Mouse (Mus musculus): ENCODE results near the gene Cylc2. TPM values are rescaled to one million over a fixed set of nuclear protein-coding genes. Genes with fewer than 3 reads are reported as not detected.

Gene Cylc2
- polyA plus RNA-seq (2015; fragmentation: Nextera tagmentation; extraction: Ambion mirVana), result not detected in 2 replicates

DNA sequence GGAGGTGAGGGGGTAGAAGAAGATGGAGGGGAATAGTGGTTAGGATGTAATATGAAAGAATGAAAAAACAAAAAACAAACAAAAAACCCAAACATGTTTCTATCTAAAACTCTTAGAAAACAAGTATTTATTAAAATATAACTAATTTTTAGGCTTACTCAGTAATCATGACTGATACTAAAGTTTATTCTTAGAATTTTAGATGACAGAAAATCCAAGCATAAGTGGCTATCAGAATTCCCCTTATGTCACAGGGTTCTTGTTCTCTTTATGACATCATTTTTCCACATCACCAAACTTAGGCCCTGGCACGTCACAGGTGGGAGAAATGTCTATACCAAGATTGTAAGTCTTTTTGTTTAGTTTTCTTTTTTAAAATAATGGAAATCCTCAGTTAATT is at the start of gene Cylc2:
Cylc2 (plus strand) TSS at position 301 of the 400 bp plus-strand sequence.
- Histone ChIP-seq H3K36me3 (no peaks in the 10 kb centered on the region), H3K27ac (replicated peaks) (no peak within 1 kb of the TSS), H3K9me3 (no peaks in the 10 kb centered on the region), H3K4me1 (replicated peaks) (no peaks in the 10 kb centered on the region), H3K4me2 (no peak within 1 kb of the TSS), H3K9ac (no peak within 1 kb of the TSS), H3K4me3 (no peak within 1 kb of the TSS), H3K27me3 (no peaks in the 10 kb centered on the region)
- ATAC-seq (ENCODE audit: low read depth), result no peak
- 79% methylated on average over 1 of the region's 1 CpGs for WGBS
